Mouse (Mus musculus): ENCODE results near the gene Ntm. TPM values are rescaled to one million over a fixed set of nuclear protein-coding genes. Genes with fewer than 3 reads are reported as not detected.

Ntm gene
- polyA plus RNA-seq, 1 experiment, result not detected

GRCm38 (mm10) chr9:29004534-29004933 is 958.4 kb downstream of the Ntm start:
- no peaks in the 10 kb centered on the region for H3K79me3 ChIP-seq (ENCODE audit: low read depth)
- TF ChIP-seq MAX (IDR thresholded peaks at IDR 0.05), result no peak
- TF ChIP-seq CEBPB (IDR thresholded peaks at IDR 0.05; ENCODE audit: low read depth), result peak; percentile 83
- H3ac ChIP-seq (ENCODE audit: control insufficient read depth, insufficient read length, low read depth), result no peak overlapping the region
- H3K36me3 ChIP-seq (ENCODE audit: control insufficient read depth, insufficient read depth), result no peaks in the 10 kb centered on the region
- no peak overlapping the region for H3K4me3 ChIP-seq (ENCODE audit: insufficient read depth, poor library complexity, severe bottlenecking)
- no peaks in the 10 kb centered on the region for H3K79me2 ChIP-seq (ENCODE audit: control insufficient read depth, insufficient read depth)
- H3K27me3 ChIP-seq (ENCODE audit: control insufficient read depth, insufficient read depth, insufficient read length), result no peaks in the 10 kb centered on the region

GRCm38 (mm10) chr9:28999951-29000351 is 963.0 kb downstream of the Ntm start:
- no peaks in the 10 kb centered on the region for H3K27me3 ChIP-seq (ENCODE audit: control insufficient read depth, insufficient read depth, insufficient read length)
- H3ac ChIP-seq (ENCODE audit: control insufficient read depth, insufficient read length, low read depth), result no peak overlapping the region
- H3K79me2 ChIP-seq (ENCODE audit: control insufficient read depth, insufficient read depth), result no peaks in the 10 kb centered on the region
- TF ChIP-seq MYOD1 (IDR thresholded peaks at IDR 0.05; ENCODE audit: control insufficient read depth, insufficient read length, low read depth) (no peak), MYOG (IDR thresholded peaks at IDR 0.05; ENCODE audit: control insufficient read depth, extremely low read depth, insufficient read length) (no peak)
- H3K4me3 ChIP-seq (ENCODE audit: insufficient read depth, poor library complexity, severe bottlenecking), result no peak overlapping the region
- H3K36me3 ChIP-seq (ENCODE audit: control insufficient read depth, insufficient read depth), result no peaks in the 10 kb centered on the region
- no peaks in the 10 kb centered on the region for H3K79me3 ChIP-seq (ENCODE audit: low read depth)

- Histone ChIP-seq H3K79me2 (ENCODE audit: control insufficient read depth, insufficient read depth) (no peaks in the 10 kb centered on the region), H3K36me3 (ENCODE audit: control insufficient read depth, insufficient read depth) (no peaks in the 10 kb centered on the region), H3K79me3 (ENCODE audit: low read depth) (no peaks in the 10 kb centered on the region), H3ac (ENCODE audit: control insufficient read depth, insufficient read length, low read depth) (no peak overlapping the region), H3K27me3 (ENCODE audit: control insufficient read depth, insufficient read depth, insufficient read length) (no peaks in the 10 kb centered on the region), H3K4me3 (ENCODE audit: insufficient read depth, poor library complexity, severe bottlenecking) (no peak overlapping the region)
- TF ChIP-seq CTCF (IDR thresholded peaks at IDR 0.05; ENCODE audit: control insufficient read depth, insufficient read depth, insufficient read length) (no peak), FOSL1 (IDR thresholded peaks at IDR 0.05; ENCODE audit: insufficient read depth, low read length, poor library complexity, severe bottlenecking) (no peak), MYOD1 (IDR thresholded peaks at IDR 0.05; ENCODE audit: control insufficient read depth, insufficient read length, low read depth) (no peak), MYOG (IDR thresholded peaks at IDR 0.05; ENCODE audit: control insufficient read depth, extremely low read depth, insufficient read length) (no peak), MAX (IDR thresholded peaks at IDR 0.05) (no peak)
Observed at GRCm38 (mm10) chr9:28977275-28977674, 985.7 kb downstream of the Ntm start.

- TF ChIP-seq FOSL1 (IDR thresholded peaks at IDR 0.05; ENCODE audit: insufficient read depth, low read length, poor library complexity, severe bottlenecking), result no peak
- no peak for TF ChIP-seq CEBPB (IDR thresholded peaks at IDR 0.05; ENCODE audit: low read depth)
- TF ChIP-seq MAX (IDR thresholded peaks at IDR 0.05), result no peak
- no peak for TF ChIP-seq CTCF (IDR thresholded peaks at IDR 0.05; ENCODE audit: control insufficient read depth, insufficient read depth, insufficient read length)
- TF ChIP-seq MYOD1 (IDR thresholded peaks at IDR 0.05; ENCODE audit: control insufficient read depth, insufficient read length, low read depth), result no peak
- no peak for TF ChIP-seq MYOG (IDR thresholded peaks at IDR 0.05; ENCODE audit: control insufficient read depth, extremely low read depth, insufficient read length)
- TF ChIP-seq USF1 (IDR thresholded peaks at IDR 0.05; ENCODE audit: low read depth), result no peak
- Histone ChIP-seq H3K4me3 (ENCODE audit: insufficient read depth, poor library complexity, severe bottlenecking) (no peak overlapping the region), H3K79me2 (ENCODE audit: control insufficient read depth, insufficient read depth) (no peaks in the 10 kb centered on the region), H3K79me3 (ENCODE audit: low read depth) (no peaks in the 10 kb centered on the region), H3ac (ENCODE audit: control insufficient read depth, insufficient read length, low read depth) (no peak overlapping the region), H3K36me3 (ENCODE audit: control insufficient read depth, insufficient read depth) (no peaks in the 10 kb centered on the region), H3K27me3 (ENCODE audit: control insufficient read depth, insufficient read depth, insufficient read length) (no peaks in the 10 kb centered on the region)
Observed at GRCm38 (mm10) chr9:28969455-28969854, 993.5 kb downstream of the Ntm start.

Data from C2C12 (cell line).